Mouse (Mus musculus) midbrain, embryonic 15.5 days (tissue): ENCODE results near the gene Olfr463. TPM values are rescaled to one million over a fixed set of nuclear protein-coding genes. Genes with fewer than 3 reads are reported as not detected.
"Not testable (repeated sequence)": the region's sequence is repeated elsewhere in the genome, so short reads cannot be mapped to it uniquely, and the experiment has no call there.

Experiments used
- ATAC-seq: fragments of 200-750 bp; cut with Nextera tagmentation; replicated peaks from 2 replicates; pipeline ENCODE4 v1.8.0; 2017; ENCODE audit warnings: moderate TSS enrichment
- H3K27ac ChIP-seq: fragments of 300-500 bp; sonication (generic); 2 replicates; pipeline ENCODE4 v1.5.1; 2015; ENCODE audit warnings: mild to moderate bottlenecking, inconsistent platforms
- H3K27me3 ChIP-seq: fragments of 300-500 bp; sonication (generic); replicated peaks from 2 replicates; pipeline ENCODE4 v1.6.1; 2015; ENCODE audit warnings: inconsistent platforms
- H3K36me3 ChIP-seq: fragments of 300-500 bp; sonication (generic); replicated peaks from 2 replicates; pipeline ENCODE4 v1.6.1; 2015; ENCODE audit warnings: inconsistent platforms
- H3K4me1 ChIP-seq: fragments of 300-500 bp; sonication (generic); 2 replicates; pipeline ENCODE4 v1.6.1; 2015; ENCODE audit warnings: inconsistent platforms
- H3K4me2 ChIP-seq: fragments of 300-500 bp; sonication (generic); 2 replicates; pipeline ENCODE4 v1.6.1; 2015; ENCODE audit warnings: inconsistent platforms, mild to moderate bottlenecking, moderate library complexity
- H3K4me3 ChIP-seq: fragments of 300-500 bp; sonication (generic); 2 replicates; pipeline ENCODE4 v1.5.1; 2015; ENCODE audit warnings: mild to moderate bottlenecking, inconsistent platforms
- H3K9ac ChIP-seq: fragments of 300-500 bp; sonication (generic); 2 replicates; pipeline ENCODE4 v1.6.1; 2015; ENCODE audit warnings: mild to moderate bottlenecking, inconsistent platforms
- H3K9me3 ChIP-seq: fragments of 300-500 bp; sonication (generic); 2 replicates; pipeline ENCODE4 v1.6.1; 2016; ENCODE audit warnings: inconsistent platforms
- WGBS: fragments of 180-500 bp; shearing (Covaris S2); methylation state at CpG from one replicate; pipeline ENCODE4 v1.1.7; 2015; ENCODE audit warnings: mixed read lengths; 5-methylcytosine and 5-hydroxymethylcytosine counted together
- polyA plus RNA-seq: library from polyadenylated mRNA; unstranded; fragments of >200 nt; fragmentation: Nextera tagmentation; extraction: Ambion mirVana; gene quantifications from 2 replicates; pipeline ENCODE4 v1.2.1, GENCODE M21; 2015

The Olfr463 gene
- polyA plus RNA-seq, 1 experiment from 2014 or later: not detected

DNA sequence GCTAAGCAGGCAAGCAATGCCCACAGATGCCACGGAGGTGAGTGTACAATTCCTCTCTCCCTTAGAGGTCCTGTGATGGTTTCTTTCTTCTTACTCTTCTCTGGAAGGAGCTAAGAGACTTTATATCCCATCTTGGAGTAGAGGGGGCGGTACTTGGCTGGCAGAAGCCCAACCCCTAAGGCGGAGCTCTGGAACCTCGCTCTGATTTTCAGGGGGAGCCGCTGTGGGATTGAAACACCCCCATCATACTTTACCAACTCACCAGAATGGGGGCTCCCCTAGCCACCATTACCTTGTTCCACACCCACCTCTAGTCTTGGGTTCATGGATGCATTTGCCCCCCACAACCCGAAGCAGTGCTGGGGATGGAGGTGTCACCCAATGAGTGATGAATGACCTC lies 21.8 kb downstream of the Olfr463 start, which contains the start of gene Epx:
Gene Epx (minus strand): TSS at position 101 of the 400 bp plus-strand sequence.
- WGBS: 85% methylated on average over 6 of the region's 6 CpGs

DNA sequence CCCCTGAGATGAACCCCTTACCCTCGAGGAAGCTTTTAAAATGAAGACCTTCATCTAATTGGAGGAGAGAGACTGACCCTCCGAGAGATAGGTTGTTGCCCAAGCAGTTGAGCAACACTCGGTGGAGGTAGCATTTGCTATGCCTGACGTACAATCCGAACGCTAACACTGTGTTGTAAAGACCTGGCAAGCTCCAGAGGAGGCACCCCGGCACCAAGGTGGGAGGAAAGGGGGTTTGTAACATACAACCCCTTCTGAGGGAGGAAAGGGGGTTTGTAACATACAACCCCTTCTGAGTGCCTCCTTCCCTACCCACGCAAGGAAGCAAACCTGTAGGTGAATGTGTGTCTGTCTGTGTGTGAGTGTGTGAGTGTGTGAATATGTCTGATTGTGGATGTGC lies 25.4 kb downstream of the Olfr463 start:
- no peaks in the 10 kb centered on the region for H3K4me1 ChIP-seq
- no peak overlapping the region for H3K27ac ChIP-seq
- no peaks in the 10 kb centered on the region for H3K36me3 ChIP-seq
- H3K9me3 ChIP-seq: no peaks in the 10 kb centered on the region
- no peak overlapping the region for H3K9ac ChIP-seq
- H3K4me3 ChIP-seq: no peak overlapping the region
- 41% methylated on average over 8 of the region's 8 CpGs for WGBS
- no peak for ATAC-seq
- H3K27me3 ChIP-seq: no peaks in the 10 kb centered on the region
- no peak overlapping the region for H3K4me2 ChIP-seq

More for the DNA sequence above, 21.8 kb downstream of the Olfr463 start, which contains the start of gene Epx:
- H3K4me3 ChIP-seq: no peak within 1 kb of the TSS
- H3K36me3 ChIP-seq: no peaks in the 10 kb centered on the region
- no peaks in the 10 kb centered on the region for H3K9me3 ChIP-seq
- H3K4me2 ChIP-seq: no peak within 1 kb of the TSS
- no peaks in the 10 kb centered on the region for H3K4me1 ChIP-seq
- ATAC-seq: no peak
- no peaks in the 10 kb centered on the region for H3K27me3 ChIP-seq
- H3K27ac ChIP-seq: no peak within 1 kb of the TSS
- no peak within 1 kb of the TSS for H3K9ac ChIP-seq

DNA sequence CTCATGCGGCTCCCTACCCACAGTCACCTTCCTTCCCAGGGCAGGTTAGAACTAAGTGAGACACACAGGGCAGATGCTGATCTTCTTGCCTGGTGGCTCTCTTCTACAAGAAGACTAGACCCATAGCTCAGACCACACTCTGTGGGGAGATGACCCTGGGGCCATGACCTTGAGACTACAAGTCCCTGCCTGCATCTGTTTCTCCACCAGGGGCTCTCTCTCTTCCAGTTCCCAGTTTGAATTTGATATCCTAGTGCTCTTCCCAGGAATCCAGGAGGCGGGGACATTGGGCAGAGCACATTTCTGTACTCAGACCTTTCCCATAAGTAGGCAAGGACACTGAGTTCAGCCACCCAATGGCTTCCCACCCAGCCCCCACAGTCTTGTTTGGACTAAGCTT lies 27.1 kb downstream of the Olfr463 start:
- Histone ChIP-seq H3K27ac (no peak overlapping the region), H3K27me3 (no peaks in the 10 kb centered on the region), H3K4me2 (no peak overlapping the region), H3K4me3 (no peak overlapping the region), H3K9ac (no peak overlapping the region), H3K4me1 (no peaks in the 10 kb centered on the region), H3K9me3 (no peaks in the 10 kb centered on the region), H3K36me3 (no peaks in the 10 kb centered on the region)
- WGBS: 76% methylated on average over 2 of the region's 2 CpGs
- ATAC-seq: no peak

DNA sequence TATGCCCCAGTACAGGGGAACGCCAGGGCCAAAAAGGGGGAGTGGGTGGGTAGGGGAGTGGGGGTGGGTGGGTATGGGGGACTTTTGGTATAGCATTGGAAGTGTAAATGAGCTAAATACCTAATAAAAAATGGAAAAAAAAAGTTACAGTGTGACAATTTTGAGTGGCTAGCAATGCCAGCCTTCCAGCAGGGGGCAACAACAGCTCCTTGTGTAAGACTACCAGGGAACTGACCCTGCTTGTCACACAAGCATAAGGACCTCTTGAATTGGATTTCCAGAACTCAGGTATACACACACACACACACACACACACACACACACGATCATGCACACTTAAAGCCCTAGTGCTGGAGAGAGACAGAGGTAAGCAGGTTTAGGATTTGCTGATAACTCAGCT lies 30.3 kb downstream of the Olfr463 start:
- not testable (repeated sequence) for H3K9me3 ChIP-seq, H3K4me1 ChIP-seq, H3K4me3 ChIP-seq, H3K4me2 ChIP-seq, H3K27ac ChIP-seq, H3K9ac ChIP-seq, H3K27me3 ChIP-seq, H3K36me3 ChIP-seq, ATAC-seq
- WGBS: 89% methylated on average over 1 of the region's 2 CpGs

DNA sequence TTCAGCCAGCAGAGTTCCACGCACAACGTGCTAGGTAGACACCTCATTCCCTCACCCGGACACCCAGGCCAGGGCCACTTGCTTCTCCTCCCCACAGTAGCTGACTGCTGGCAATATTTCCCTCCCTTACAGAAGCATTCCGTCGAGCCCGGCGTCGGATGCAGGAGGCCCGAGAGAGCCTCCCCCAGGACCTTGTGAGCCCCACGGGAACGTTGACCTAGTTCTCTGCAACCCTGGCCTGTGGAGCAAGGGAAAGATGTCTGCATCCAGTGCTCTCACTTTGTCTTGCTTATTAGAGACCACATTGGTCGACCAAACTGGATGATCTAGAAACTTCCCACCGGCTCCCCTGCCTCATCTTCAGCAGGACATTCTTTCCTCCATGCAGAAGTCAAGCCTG lies 34.4 kb downstream of the Olfr463 start:
- no peak for ATAC-seq
- WGBS: 96% methylated on average over 13 of the region's 13 CpGs

DNA sequence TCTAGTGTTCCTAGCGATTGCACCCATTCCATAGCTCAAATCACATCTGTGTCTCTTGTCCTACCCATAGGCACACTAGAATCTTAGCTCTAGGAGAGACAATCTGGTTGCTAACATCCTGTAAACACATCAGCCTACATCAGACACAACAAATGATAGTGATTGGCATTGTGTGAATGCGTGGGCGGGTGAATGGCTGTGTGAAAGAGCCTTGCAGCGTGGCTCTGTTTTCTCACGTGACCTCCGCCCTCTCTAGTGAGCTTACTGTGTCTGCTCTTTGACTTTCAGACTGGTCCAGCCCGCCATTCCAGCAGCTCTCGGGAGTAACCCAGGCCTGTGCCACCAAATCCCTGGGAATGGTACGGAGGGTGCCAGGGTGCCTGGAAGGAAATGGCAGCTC lies 36.8 kb downstream of the Olfr463 start:
- no peak for ATAC-seq
- Histone ChIP-seq H3K9me3 (no peaks in the 10 kb centered on the region), H3K36me3 (0 out of 2 replicates have a peak, but pooled peaks cover 4% of the 10 kb centered on the region), H3K4me3 (no peak overlapping the region), H3K9ac (no peak overlapping the region), H3K27me3 (no peaks in the 10 kb centered on the region), H3K27ac (no peak overlapping the region), H3K4me2 (no peak overlapping the region), H3K4me1 (no peaks in the 10 kb centered on the region)
- WGBS: 77% methylated on average over 9 of the region's 9 CpGs

More for the DNA sequence above, 34.4 kb downstream of the Olfr463 start:
- no peak overlapping the region for H3K27ac ChIP-seq
- H3K4me1 ChIP-seq: no peaks in the 10 kb centered on the region
- no peak overlapping the region for H3K4me3 ChIP-seq
- no peak overlapping the region for H3K4me2 ChIP-seq
- H3K9ac ChIP-seq: no peak overlapping the region
- H3K36me3 ChIP-seq: no peaks in the 10 kb centered on the region
- H3K27me3 ChIP-seq: no peaks in the 10 kb centered on the region
- H3K9me3 ChIP-seq: no peaks in the 10 kb centered on the region

DNA sequence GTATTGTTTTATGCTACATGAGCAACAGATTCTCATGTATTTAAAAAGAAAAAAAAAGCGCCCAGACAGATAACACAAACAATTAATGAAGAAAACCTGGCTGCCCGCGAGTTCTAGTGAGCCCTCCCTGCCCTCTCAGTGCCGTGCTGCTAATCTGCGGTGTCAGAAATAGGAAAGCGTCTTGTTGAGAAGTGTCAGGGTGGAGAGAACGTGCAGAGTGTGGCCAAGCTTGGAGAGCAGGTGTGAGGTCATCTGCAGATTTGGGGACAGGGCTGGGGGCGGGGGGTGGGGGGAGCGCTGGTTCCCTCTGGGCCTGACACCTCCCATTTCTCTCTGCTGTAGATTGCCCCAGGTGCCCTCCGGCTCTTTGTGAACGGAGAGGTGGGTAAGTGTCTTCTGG lies 37.9 kb downstream of the Olfr463 start:
- Histone ChIP-seq H3K9me3 (no peaks in the 10 kb centered on the region), H3K27me3 (no peaks in the 10 kb centered on the region), H3K36me3 (0 out of 2 replicates have a peak, but pooled peaks cover 4% of the 10 kb centered on the region), H3K4me3 (no peak overlapping the region), H3K4me2 (no peak overlapping the region), H3K9ac (no peak overlapping the region), H3K27ac (no peak overlapping the region), H3K4me1 (no peaks in the 10 kb centered on the region)
- no peak for ATAC-seq
- 90% methylated on average over 11 of the region's 11 CpGs for WGBS

DNA sequence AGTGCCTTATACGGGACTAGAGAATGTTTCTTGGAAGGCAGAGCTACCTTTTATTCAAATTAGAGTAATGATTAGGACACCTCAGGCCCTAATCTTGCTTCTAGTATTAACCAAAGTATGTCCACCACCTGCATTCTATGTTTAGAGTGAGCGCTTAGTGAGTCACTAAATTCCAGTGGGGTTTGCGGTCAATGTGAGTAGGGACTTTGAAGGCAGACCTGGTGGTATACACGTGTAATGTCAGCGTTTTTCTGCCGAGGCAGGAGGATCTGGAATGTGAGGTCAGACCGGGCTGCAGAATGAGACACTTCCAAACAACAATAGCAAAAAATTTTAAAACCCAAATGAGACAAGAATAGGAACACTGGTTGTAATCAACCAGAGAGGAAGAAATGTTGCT lies 42.6 kb downstream of the Olfr463 start:
- no peak for ATAC-seq
- Histone ChIP-seq H3K27me3 (no peaks in the 10 kb centered on the region), H3K36me3 (0 out of 2 replicates have a peak, but pooled peaks cover 4% of the 10 kb centered on the region), H3K4me2 (no peak overlapping the region), H3K27ac (no peak overlapping the region), H3K9me3 (no peaks in the 10 kb centered on the region), H3K4me3 (no peak overlapping the region), H3K4me1 (peaks cover 9% of the 10 kb centered on the region), H3K9ac (no peak overlapping the region)
- WGBS: 90% methylated on average over 7 of the region's 7 CpGs

DNA sequence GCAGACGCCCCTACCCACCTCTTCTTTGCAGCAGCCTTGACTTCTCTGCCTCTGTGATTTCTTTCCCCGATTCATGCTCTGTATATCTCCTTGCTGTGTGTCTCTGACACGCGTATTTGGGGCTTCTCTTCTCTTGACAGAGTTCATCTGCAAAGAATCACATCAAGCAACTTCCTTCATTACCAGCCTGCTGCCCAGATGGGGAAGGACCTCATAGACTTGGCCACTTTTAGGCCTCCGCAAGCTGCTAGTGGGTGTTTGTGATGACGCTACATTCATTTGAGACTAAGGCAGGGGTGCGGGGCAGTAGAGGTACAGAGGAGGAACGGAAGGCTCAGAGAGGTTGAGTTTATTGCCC lies 43.6 kb downstream of the Olfr463 start:
- ATAC-seq: peak; percentile 58
- peaks cover 9% of the 10 kb centered on the region for H3K4me1 ChIP-seq
- H3K36me3 ChIP-seq: 0 out of 2 replicates have a peak, but pooled peaks cover 4% of the 10 kb centered on the region
- peak overlapping the region; percentile 81 for H3K27ac ChIP-seq
- peak overlapping the region; percentile 64 for H3K4me2 ChIP-seq
- no peaks in the 10 kb centered on the region for H3K9me3 ChIP-seq
- peak overlapping the region; percentile 52 for H3K9ac ChIP-seq
- 29% methylated on average over 8 of the region's 8 CpGs for WGBS
- no peaks in the 10 kb centered on the region for H3K27me3 ChIP-seq
- H3K4me3 ChIP-seq: peak overlapping the region; percentile 63

DNA sequence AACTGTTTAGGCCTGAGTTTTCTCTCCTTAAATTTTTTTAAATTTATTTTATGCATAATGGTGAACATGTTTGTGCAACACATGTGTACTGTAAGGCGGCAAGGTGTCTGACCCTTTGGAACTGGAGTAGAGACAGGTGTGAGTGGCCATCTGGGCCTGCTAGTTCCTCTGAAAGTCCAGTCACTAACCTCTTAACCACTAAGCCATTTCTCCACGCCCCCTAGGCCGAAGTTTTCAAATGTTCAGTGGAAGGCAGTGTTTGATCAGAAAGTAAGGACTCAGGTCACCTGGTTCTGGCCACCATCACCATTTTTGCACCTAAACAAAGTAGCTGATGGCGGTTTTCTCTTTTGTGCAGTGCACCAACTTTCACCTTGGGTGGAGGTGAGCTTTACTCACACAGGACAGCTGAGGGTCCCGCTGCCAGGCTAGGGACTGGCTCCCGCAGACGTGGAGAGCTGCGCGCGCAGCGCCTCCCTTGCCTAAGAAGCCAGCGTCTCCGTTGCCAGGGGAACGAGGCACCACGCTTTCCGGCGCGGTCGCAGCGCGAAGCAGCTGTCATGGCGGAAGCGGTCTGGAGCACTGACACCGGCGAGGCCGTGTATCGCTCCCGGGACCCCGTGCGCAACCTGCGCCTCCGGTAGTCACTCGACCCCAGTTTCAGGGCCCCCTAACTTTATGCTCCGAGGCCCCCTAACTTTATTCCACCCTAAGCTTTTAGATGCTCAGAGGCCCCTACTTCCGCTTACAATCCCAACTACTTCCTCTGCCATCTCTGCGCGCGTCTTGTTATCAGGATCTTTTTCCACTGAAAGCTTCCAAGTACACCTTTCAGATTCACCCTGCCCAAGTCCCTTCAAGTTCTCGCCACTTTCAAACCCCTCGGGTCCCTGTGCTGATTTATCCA lies 44.2 kb downstream of the Olfr463 start, which contains the start of gene Mks1:
Gene Mks1 (plus strand): TSS at position 526 of the 907 bp plus-strand sequence.
- WGBS: 3% methylated on average over 40 of the region's 40 CpGs
- peak within 1 kb of the TSS; percentile 52 for H3K9ac ChIP-seq
- peak; percentile 95 for ATAC-seq

DNA sequence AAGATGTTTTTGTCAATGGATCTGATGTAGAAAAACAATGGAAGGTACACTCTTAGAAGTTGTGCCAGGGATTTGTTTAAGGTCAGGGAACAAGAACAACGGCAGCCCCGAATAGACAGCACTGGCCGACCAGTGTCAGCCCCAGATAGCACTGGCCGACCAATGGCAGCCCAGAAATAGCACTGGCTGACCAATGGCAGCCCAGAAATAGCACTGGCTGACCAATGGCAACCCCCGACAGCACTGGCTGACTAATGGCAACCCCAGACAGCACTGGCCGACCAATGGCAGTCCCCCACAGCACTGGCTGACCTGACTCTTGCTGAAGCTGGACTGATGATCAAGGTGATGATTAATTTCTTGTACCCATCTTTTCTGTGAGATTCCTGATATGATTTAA lies 49.3 kb downstream of the Olfr463 start:
- Histone ChIP-seq H3K27me3 (no peaks in the 10 kb centered on the region), H3K27ac (no peak overlapping the region), H3K9ac (no peak overlapping the region), H3K36me3 (no peaks in the 10 kb centered on the region), H3K4me3 (no peak overlapping the region), H3K9me3 (no peaks in the 10 kb centered on the region), H3K4me1 (0 out of 2 replicates have a peak, but pooled peaks cover 3% of the 10 kb centered on the region), H3K4me2 (no peak overlapping the region)
- ATAC-seq: no peak
- 72% methylated on average over 6 of the region's 6 CpGs for WGBS

More for the DNA sequence above, 44.2 kb downstream of the Olfr463 start, which contains the start of gene Mks1:
- H3K4me2 ChIP-seq: peak within 1 kb of the TSS; percentile 64
- no peaks in the 10 kb centered on the region for H3K27me3 ChIP-seq
- H3K36me3 ChIP-seq: 0 out of 2 replicates have a peak, but pooled peaks cover 4% of the 10 kb centered on the region
- no peaks in the 10 kb centered on the region for H3K9me3 ChIP-seq
- peak within 1 kb of the TSS; percentile 63 for H3K4me3 ChIP-seq
- H3K27ac ChIP-seq: peak within 1 kb of the TSS; percentile 81
- H3K4me1 ChIP-seq: peaks cover 9% of the 10 kb centered on the region

DNA sequence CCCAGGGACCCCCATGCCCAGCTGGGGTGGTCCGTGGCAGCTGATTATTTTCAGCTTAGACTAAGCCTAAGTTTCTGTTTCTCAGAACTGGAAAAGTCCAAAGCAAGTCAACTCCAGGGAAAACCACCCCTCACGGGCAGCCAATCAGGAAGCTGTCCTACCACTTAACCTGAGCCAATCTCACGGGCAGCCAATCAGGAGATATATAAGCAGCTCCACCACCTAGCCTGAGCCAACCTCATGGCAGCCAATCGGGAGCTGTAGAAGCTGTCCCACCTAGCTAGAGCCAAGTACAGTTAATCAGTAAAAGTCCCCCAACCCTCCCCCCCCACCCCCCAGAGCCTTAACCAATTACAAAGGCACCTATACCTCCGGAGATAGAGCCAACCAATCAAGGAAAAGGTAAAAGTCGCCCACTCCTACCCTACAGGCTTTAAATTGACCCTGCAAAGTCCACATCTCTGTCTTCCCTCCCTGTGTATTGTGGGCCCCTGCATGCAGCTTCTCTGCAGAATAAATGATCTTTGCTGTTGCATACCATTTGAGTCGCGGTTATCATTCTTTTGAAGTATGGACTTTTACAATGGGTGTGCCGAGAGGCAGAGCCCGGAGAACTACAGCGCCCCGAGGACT lies 50.1 kb downstream of the Olfr463 start:
- ATAC-seq: no peak
- H3K4me2 ChIP-seq: no peak overlapping the region
- H3K27me3 ChIP-seq: no peaks in the 10 kb centered on the region
- no peak overlapping the region for H3K4me3 ChIP-seq
- H3K9ac ChIP-seq: no peak overlapping the region
- H3K4me1 ChIP-seq: no peaks in the 10 kb centered on the region
- no peaks in the 10 kb centered on the region for H3K9me3 ChIP-seq
- no peak overlapping the region for H3K27ac ChIP-seq
- 79% methylated on average over 12 of the region's 12 CpGs for WGBS
- no peaks in the 10 kb centered on the region for H3K36me3 ChIP-seq
